Comparison of ENCODE assay signal across 9 mouse cellular contexts in the genomic region with DNA sequence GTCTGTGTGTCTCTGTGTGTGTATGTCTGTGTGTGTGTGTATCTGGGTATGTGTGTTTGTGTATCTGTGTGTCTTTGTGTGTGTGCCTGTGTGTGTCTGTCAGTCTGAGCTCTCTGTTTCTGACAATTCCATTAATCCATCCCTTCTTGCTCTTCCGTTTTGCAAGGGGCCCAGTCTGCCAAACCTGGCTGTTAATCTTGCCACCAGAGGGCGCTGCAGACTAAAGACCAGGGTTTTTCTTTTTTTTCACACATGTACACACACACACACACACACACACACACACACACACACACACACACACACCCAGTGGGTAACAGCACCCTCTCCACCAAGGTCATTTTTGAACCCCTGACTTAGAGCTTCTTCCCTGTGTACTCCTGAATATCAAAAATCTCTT.
DNase-seq lines count a peak whose midpoint lies in the region; ATAC-seq lines count a peak whose summit lies in the region.
"Had no signal": no experiment of that assay in that cellular context is flagged by ENCODE, and none has a peak within 500 bp of the region (broad histone marks: within the 10 kb centered on the region; RNA-seq: fewer than 3 reads in every experiment).

No protein-coding gene starts in this region.

- H3K4me3 ChIP-seq in heart, embryonic 10.5 days, result no peak overlapping the region
- no peak overlapping the region for H3K4me3 ChIP-seq in neural tube, embryonic 11.5 days (ENCODE audit: low read depth, low read length)
- H3K4me3 ChIP-seq: neural tube, embryonic 12.5 days had no signal

- H3K4me2 ChIP-seq in neural tube, embryonic 11.5 days (ENCODE audit: low read depth), result no peak overlapping the region
- H3K4me2 ChIP-seq: neural tube, embryonic 12.5 days had no signal

- no peak overlapping the region for H3K27ac ChIP-seq in heart, embryonic 10.5 days
- H3K27ac ChIP-seq in neural tube, embryonic 11.5 days (ENCODE audit: low read depth, low read length), result no peak overlapping the region
- H3K27ac ChIP-seq: neural tube, embryonic 12.5 days had no signal

- WGBS in heart, embryonic 10.5 days, result 9% methylated on average over 2 of the region's 2 CpGs
- WGBS in neural tube, embryonic 11.5 days, result 14% methylated on average over 2 of the region's 2 CpGs

- peak; percentile 52 for DNase-seq in heart, adult 11 months
- DNase-seq in heart, embryonic 10.5 days (ENCODE audit: low spot score), result no peak
- peak; percentile 22 to 36 for DNase-seq in right cerebral cortex, adult 2 months (ENCODE audit: low spot score in 2 of 2)
- no peak for DNase-seq in right cerebral cortex, postnatal 36 days (ENCODE audit: low spot score in 2 of 2)
- peak; percentile 55 for DNase-seq in adrenal gland, postnatal 25 days
- peak; percentile 75 for DNase-seq in kidney, postnatal 10 days
- peak; percentile 62 for DNase-seq in neural tube, embryonic 11.5 days (ENCODE audit: low spot score)
- no peak for DNase-seq in T-cell, adult 2 months (ENCODE audit: low spot score)

- ATAC-seq in neural tube, embryonic 11.5 days (ENCODE audit: insufficient read depth, low FRiP score, low TSS enrichment), result no peak

- H3K36me3 ChIP-seq in heart, embryonic 10.5 days, result no peaks in the 10 kb centered on the region
- no peaks in the 10 kb centered on the region for H3K36me3 ChIP-seq in neural tube, embryonic 11.5 days (ENCODE audit: control insufficient read depth, insufficient read depth, low read length)
- H3K36me3 ChIP-seq: neural tube, embryonic 12.5 days had no signal

- no peaks in the 10 kb centered on the region for H3K4me1 ChIP-seq in heart, embryonic 10.5 days
- H3K4me1 ChIP-seq in neural tube, embryonic 11.5 days (ENCODE audit: control insufficient read depth, insufficient read depth, low read length), result no peaks in the 10 kb centered on the region
- H3K4me1 ChIP-seq: neural tube, embryonic 12.5 days had no signal

- no peaks in the 10 kb centered on the region for H3K27me3 ChIP-seq in heart, embryonic 10.5 days (ENCODE audit: insufficient read depth, poor library complexity, severe bottlenecking)
- no peaks in the 10 kb centered on the region for H3K27me3 ChIP-seq in neural tube, embryonic 11.5 days (ENCODE audit: control insufficient read depth, insufficient read depth, low read length)
- H3K27me3 ChIP-seq: neural tube, embryonic 12.5 days had no signal

- H3K9me3 ChIP-seq in heart, embryonic 10.5 days, result no peaks in the 10 kb centered on the region
- H3K9me3 ChIP-seq in neural tube, embryonic 11.5 days (ENCODE audit: control insufficient read depth, low read length), result no peaks in the 10 kb centered on the region
- H3K9me3 ChIP-seq: neural tube, embryonic 12.5 days had no signal

- no peak overlapping the region for H3K9ac ChIP-seq in neural tube, embryonic 11.5 days (ENCODE audit: low read length)
- H3K9ac ChIP-seq: neural tube, embryonic 12.5 days had no signal

Comparison
In these comparisons a context has a peak if more than half of its experiments do, and no peak if none do; other contexts are left out.
1. DNase-seq: peak in heart, adult 11 months (single experiment), right cerebral cortex, adult 2 months (2 of 2), adrenal gland, postnatal 25 days (single experiment), kidney, postnatal 10 days (single experiment) and neural tube, embryonic 11.5 days (single experiment); none in heart, embryonic 10.5 days (single experiment), right cerebral cortex, postnatal 36 days (0 of 2) and T-cell, adult 2 months (single experiment).